Mouse (Mus musculus) retina, adult 2 months (tissue): Measurements from ENCODE around the gene Prkx.

Experiments used
- DNase-seq: peaks from one replicate; pipeline ENCODE4 v3.0.0-alpha.2; 2012; ENCODE audit warnings: low read depth, low spot score

Gene Prkx

GRCm38 (mm10) chrX:77796238-77796835 lies at the start of gene Prkx:
Gene Prkx (minus strand): TSS chrX:77796278.
- peak; percentile 32 for DNase-seq

- no peak for DNase-seq
Measured at GRCm38 (mm10) chrX:77812031-77812430, 16.0 kb upstream of the Prkx start.

GRCm38 (mm10) chrX:77810608-77811206 lies 14.6 kb upstream of the Prkx start:
- no peak for DNase-seq

GRCm38 (mm10) chrX:77808602-77809001 lies 12.5 kb upstream of the Prkx start:
- no peak for DNase-seq

GRCm38 (mm10) chrX:77802293-77802692 lies 6.2 kb upstream of the Prkx start:
- DNase-seq: no peak

GRCm38 (mm10) chrX:77801543-77801942 lies 5.5 kb upstream of the Prkx start:
- no peak for DNase-seq

GRCm38 (mm10) chrX:77799554-77799953 lies 3.5 kb upstream of the Prkx start:
- no peak for DNase-seq

GRCm38 (mm10) chrX:77797801-77798200 lies 1.7 kb upstream of the Prkx start:
- DNase-seq: no peak

GRCm38 (mm10) chrX:77796916-77797315 lies 838 bp upstream of the Prkx start:
- DNase-seq: no peak

- DNase-seq: peak; percentile 69
Measured at GRCm38 (mm10) chrX:77795858-77796174, 262 bp downstream of the Prkx start.

- no peak for DNase-seq
Measured at GRCm38 (mm10) chrX:77794962-77795857, 868 bp downstream of the Prkx start.

- no peak for DNase-seq
Measured at GRCm38 (mm10) chrX:77788675-77789074, 7.4 kb downstream of the Prkx start.

- DNase-seq: no peak
Measured at GRCm38 (mm10) chrX:77786354-77786753, 9.7 kb downstream of the Prkx start.

GRCm38 (mm10) chrX:77777822-77778221 lies 18.3 kb downstream of the Prkx start:
- DNase-seq: no peak

GRCm38 (mm10) chrX:77765153-77765552 lies 30.9 kb downstream of the Prkx start:
- no peak for DNase-seq

- DNase-seq: no peak
Measured at GRCm38 (mm10) chrX:77744260-77744659, 51.8 kb downstream of the Prkx start.

GRCm38 (mm10) chrX:77741383-77741782 lies 54.7 kb downstream of the Prkx start:
- peak; percentile 11 for DNase-seq

GRCm38 (mm10) chrX:77733930-77734536 lies 62.0 kb downstream of the Prkx start:
- DNase-seq: no peak

GRCm38 (mm10) chrX:77720298-77720697 lies 75.8 kb downstream of the Prkx start:
- peak; percentile 11 for DNase-seq
